Mouse (Mus musculus) mouse embryonic stem cell (cell line): Measurements from ENCODE around the gene Dnajc9.

ENCODE experiments used
- in situ Hi-C, 2 experiments: fragments of 300-500 bp; cut with MboI; formaldehyde crosslinking; loops; 1 replicate in 1 of 2; 3 replicates in 1 of 2; pipeline ENCODE4 v1.14.3; 2019 to 2020; ENCODE audit warnings: low sequenced_read_pairs in 2 of 2, low pct_unique_long_range_greater_than_20kb in 1 of 2, mixed read lengths in 1 of 2; ENCODE audit not compliant: unreplicated experiment in 1 of 2

Gene Dnajc9

GRCm38 (mm10) chr14:20388441-20389129 lies at the start of gene Dnajc9:
TSS of gene Dnajc9 (minus strand) at chr14:20388910.
- in situ Hi-C loops: no loop called here

- in situ Hi-C loops: no loop called here
These were observed 48.3 kb upstream of the Dnajc9 start for GRCm38 (mm10) chr14:20436976-20437375.

- in situ Hi-C loops: no loop called here
These were observed 43.7 kb upstream of the Dnajc9 start for GRCm38 (mm10) chr14:20432420-20432819.

GRCm38 (mm10) chr14:20431726-20432125 lies 43.0 kb upstream of the Dnajc9 start:
- in situ Hi-C loops: no loop called here

GRCm38 (mm10) chr14:20429833-20430232 lies 41.1 kb upstream of the Dnajc9 start:
- in situ Hi-C loops: no loop called here

- in situ Hi-C loops: no loop called here
These were observed 39.9 kb upstream of the Dnajc9 start for GRCm38 (mm10) chr14:20428593-20428992.

- in situ Hi-C loops: no loop called here
These were observed 34.3 kb upstream of the Dnajc9 start for GRCm38 (mm10) chr14:20423046-20423445.

- in situ Hi-C loops: no loop called here
These were observed 33.5 kb upstream of the Dnajc9 start for GRCm38 (mm10) chr14:20422257-20422656.

- in situ Hi-C loops: no loop called here
These were observed 11.4 kb upstream of the Dnajc9 start for GRCm38 (mm10) chr14:20400071-20400470.

- in situ Hi-C loops: loop anchor here in 1 of 2 experiments (10.0 kb wide), 1 partner anchor 56 kb away; the partner anchor contains the start of gene Cfap70
These were observed 10.2 kb upstream of the Dnajc9 start for GRCm38 (mm10) chr14:20398864-20399263.

GRCm38 (mm10) chr14:20397220-20397619 lies 8.5 kb upstream of the Dnajc9 start:
- in situ Hi-C loops: loop anchor here in 1 of 2 experiments (10.0 kb wide), 1 partner anchor 58 kb away; the partner anchor contains the start of gene Cfap70

GRCm38 (mm10) chr14:20393205-20393913 lies 4.6 kb upstream of the Dnajc9 start, which contains the start of gene Mrps16:
TSS of gene Mrps16 (minus strand) at chr14:20393634.
- in situ Hi-C loops: loop anchor here in 1 of 2 experiments (10.0 kb wide), 1 partner anchor 61 kb away; the partner anchor contains the start of gene Cfap70

GRCm38 (mm10) chr14:20392326-20392725 lies 3.6 kb upstream of the Dnajc9 start:
- in situ Hi-C loops: loop anchor here in 1 of 2 experiments (10.0 kb wide), 1 partner anchor 62 kb away; the partner anchor contains the start of gene Cfap70

- in situ Hi-C loops: loop anchor here in 1 of 2 experiments (10.0 kb wide), 1 partner anchor 65 kb away; the partner anchor contains the start of gene Cfap70
These were observed 853 bp upstream of the Dnajc9 start for GRCm38 (mm10) chr14:20389446-20390079.

- in situ Hi-C loops: no loop called here
These were observed 8.8 kb downstream of the Dnajc9 start for GRCm38 (mm10) chr14:20379753-20380430.

GRCm38 (mm10) chr14:20379087-20379640 lies 9.5 kb downstream of the Dnajc9 start:
- in situ Hi-C loops: no loop called here

GRCm38 (mm10) chr14:20378313-20379061 lies 10.2 kb downstream of the Dnajc9 start:
- in situ Hi-C loops: no loop called here
